Mouse (Mus musculus) forebrain, embryonic 14.5 days (tissue): ENCODE measurements at regions not wholly inside any gene's neighbourhood (a gene's known extent, or its start where the extent isn't known, plus 50 kb on each side); places are given as distances from the start of the nearest gene placed in this dataset.
A peak's percentile ranks its signal among the peaks of the same experiment; 100 is the strongest.

Source experiments
- ATAC-seq: fragments of 200-750 bp; cut with Nextera tagmentation; 2 replicates; pipeline ENCODE4 v1.8.0; 2017; ENCODE audit warnings: mild to moderate bottlenecking, moderate library complexity
- DNase-seq: peaks from one replicate; pipeline ENCODE4 v3.0.0-alpha.2; 2015; ENCODE audit warnings: low spot score
- H3K27ac ChIP-seq: fragments of 300-500 bp; sonication (generic); 2 replicates; pipeline ENCODE4 v1.5.1; 2014; ENCODE audit warnings: low read depth, mild to moderate bottlenecking, control low read depth, low read length, moderate library complexity
- H3K27me3 ChIP-seq: fragments of 300-500 bp; sonication (generic); replicated peaks from 2 replicates; pipeline ENCODE4 v1.6.1; 2014; ENCODE audit warnings: low read length, control low read depth, mixed read lengths; ENCODE audit not compliant: control insufficient read depth, insufficient read depth
- H3K36me3 ChIP-seq: fragments of 300-500 bp; sonication (generic); 2 replicates; pipeline ENCODE4 v1.6.1; 2014; ENCODE audit warnings: low read length, control low read depth; ENCODE audit not compliant: control insufficient read depth, insufficient read depth
- H3K4me1 ChIP-seq: fragments of 300-500 bp; sonication (generic); 2 replicates; pipeline ENCODE4 v1.6.1; 2014; ENCODE audit warnings: antibody characterized with exemption, low read length, control low read depth; ENCODE audit not compliant: control insufficient read depth, insufficient read depth
- H3K4me2 ChIP-seq: fragments of 300-500 bp; sonication (generic); 2 replicates; pipeline ENCODE4 v1.6.1; 2014; ENCODE audit warnings: mild to moderate bottlenecking, control low read depth, low read length
- H3K4me3 ChIP-seq: fragments of 300-500 bp; sonication (generic); 2 replicates; pipeline ENCODE4 v1.5.1; 2014; ENCODE audit warnings: low read depth, low read length, control low read depth
- H3K9ac ChIP-seq: fragments of 300-500 bp; sonication (generic); 2 replicates; pipeline ENCODE4 v1.6.1; 2014; ENCODE audit warnings: mild to moderate bottlenecking, low read length, control low read depth, moderate library complexity
- H3K9me3 ChIP-seq: fragments of 300-500 bp; sonication (generic); replicated peaks from 2 replicates; pipeline ENCODE4 v1.6.1; 2016; ENCODE audit warnings: low read length, control low read depth, mixed read lengths; ENCODE audit not compliant: control insufficient read depth
- WGBS: fragments of 180-500 bp; shearing (Covaris S2); extraction: QIAGEN DNeasy Blood & Tissue Kit; methylation state at CpG from one replicate; pipeline ENCODE4 v1.1.7; 2014; 5-methylcytosine and 5-hydroxymethylcytosine counted together

- 68% methylated on average over 1 of the region's 1 CpGs for WGBS
- DNase-seq, result no peak
- H3K4me2 ChIP-seq, result no peak overlapping the region
- no peaks in the 10 kb centered on the region for H3K9me3 ChIP-seq
- no peak overlapping the region for H3K27ac ChIP-seq
- H3K36me3 ChIP-seq, result no peaks in the 10 kb centered on the region
- H3K9ac ChIP-seq, result no peak overlapping the region
- H3K27me3 ChIP-seq, result no peaks in the 10 kb centered on the region
- no peaks in the 10 kb centered on the region for H3K4me1 ChIP-seq
- no peak for ATAC-seq
- H3K4me3 ChIP-seq, result no peak overlapping the region
Observed at GRCm38 (mm10) chr13:20661243-20661642, 132.7 kb upstream of the Aoah start.

GRCm38 (mm10) chr13:20678754-20679153 lies 115.2 kb upstream of the Aoah start:
- no peaks in the 10 kb centered on the region for H3K9me3 ChIP-seq
- no peak overlapping the region for H3K9ac ChIP-seq
- H3K4me2 ChIP-seq, result no peak overlapping the region
- ATAC-seq (no peak), DNase-seq (no peak)
- WGBS, result 75% methylated on average over 3 of the region's 3 CpGs
- H3K4me3 ChIP-seq, result no peak overlapping the region
- H3K27ac ChIP-seq, result no peak overlapping the region
- H3K27me3 ChIP-seq, result no peaks in the 10 kb centered on the region
- no peaks in the 10 kb centered on the region for H3K36me3 ChIP-seq
- H3K4me1 ChIP-seq, result no peaks in the 10 kb centered on the region

GRCm38 (mm10) chr13:20686914-20687313 lies 107.0 kb upstream of the Aoah start:
- Histone ChIP-seq H3K27me3 (no peaks in the 10 kb centered on the region), H3K27ac (no peak overlapping the region), H3K9ac (no peak overlapping the region), H3K9me3 (no peaks in the 10 kb centered on the region), H3K4me2 (no peak overlapping the region), H3K36me3 (no peaks in the 10 kb centered on the region), H3K4me1 (no peaks in the 10 kb centered on the region), H3K4me3 (no peak overlapping the region)
- DNase-seq (no peak), ATAC-seq (no peak)
- 87% methylated on average over 9 of the region's 9 CpGs for WGBS

GRCm38 (mm10) chr13:20687453-20687852 lies 106.5 kb upstream of the Aoah start:
- 67% methylated on average over 1 of the region's 1 CpGs for WGBS
- ATAC-seq (no peak), DNase-seq (no peak)
- Histone ChIP-seq H3K27me3 (no peaks in the 10 kb centered on the region), H3K4me3 (no peak overlapping the region), H3K4me2 (no peak overlapping the region), H3K27ac (no peak overlapping the region), H3K9ac (no peak overlapping the region), H3K36me3 (no peaks in the 10 kb centered on the region), H3K4me1 (no peaks in the 10 kb centered on the region), H3K9me3 (no peaks in the 10 kb centered on the region)

- Histone ChIP-seq H3K4me2 (no peak overlapping the region), H3K9ac (no peak overlapping the region), H3K27me3 (no peaks in the 10 kb centered on the region), H3K4me3 (no peak overlapping the region), H3K36me3 (no peaks in the 10 kb centered on the region), H3K9me3 (no peaks in the 10 kb centered on the region), H3K27ac (no peak overlapping the region), H3K4me1 (no peaks in the 10 kb centered on the region)
- ATAC-seq, result no peak
- 81% methylated on average over 6 of the region's 6 CpGs for WGBS
- no peak for DNase-seq
Observed at GRCm38 (mm10) chr13:20711486-20711885, 82.4 kb upstream of the Aoah start.

- no peak overlapping the region for H3K27ac ChIP-seq
- H3K9me3 ChIP-seq, result no peaks in the 10 kb centered on the region
- ATAC-seq (no peak), DNase-seq (peak; percentile 4)
- H3K4me1 ChIP-seq, result no peaks in the 10 kb centered on the region
- no peaks in the 10 kb centered on the region for H3K36me3 ChIP-seq
- no peak overlapping the region for H3K4me2 ChIP-seq
- 90% methylated on average over 3 of the region's 3 CpGs for WGBS
- H3K9ac ChIP-seq, result no peak overlapping the region
- H3K27me3 ChIP-seq, result no peaks in the 10 kb centered on the region
- no peak overlapping the region for H3K4me3 ChIP-seq
Observed at GRCm38 (mm10) chr13:20723326-20724120, 70.4 kb upstream of the Aoah start.

GRCm38 (mm10) chr13:20724419-20724818 lies 69.5 kb upstream of the Aoah start:
- Histone ChIP-seq H3K4me1 (no peaks in the 10 kb centered on the region), H3K27me3 (no peaks in the 10 kb centered on the region), H3K4me3 (no peak overlapping the region), H3K9me3 (no peaks in the 10 kb centered on the region), H3K36me3 (no peaks in the 10 kb centered on the region), H3K9ac (no peak overlapping the region), H3K27ac (no peak overlapping the region), H3K4me2 (no peak overlapping the region)
- DNase-seq, result no peak
- ATAC-seq, result no peak
- WGBS, result 89% methylated on average over 2 of the region's 2 CpGs

GRCm38 (mm10) chr13:20725556-20725955 lies 68.4 kb upstream of the Aoah start:
- Histone ChIP-seq H3K4me2 (no peak overlapping the region), H3K36me3 (no peaks in the 10 kb centered on the region), H3K4me1 (no peaks in the 10 kb centered on the region), H3K4me3 (no peak overlapping the region), H3K27me3 (no peaks in the 10 kb centered on the region), H3K27ac (no peak overlapping the region), H3K9me3 (no peaks in the 10 kb centered on the region), H3K9ac (no peak overlapping the region)
- 73% methylated on average over 4 of the region's 4 CpGs for WGBS
- DNase-seq, result peak; percentile 5
- ATAC-seq, result no peak

GRCm38 (mm10) chr13:20728064-20728463 lies 65.8 kb upstream of the Aoah start:
- DNase-seq, result no peak
- 98% methylated on average over 3 of the region's 3 CpGs for WGBS
- ATAC-seq, result no peak

More at GRCm38 (mm10) chr13:20728064-20728463, 65.8 kb upstream of the Aoah start:
- H3K9me3 ChIP-seq, result no peaks in the 10 kb centered on the region
- H3K27me3 ChIP-seq, result no peaks in the 10 kb centered on the region
- no peak overlapping the region for H3K4me3 ChIP-seq
- H3K36me3 ChIP-seq, result no peaks in the 10 kb centered on the region
- no peak overlapping the region for H3K9ac ChIP-seq
- no peak overlapping the region for H3K4me2 ChIP-seq
- H3K4me1 ChIP-seq, result no peaks in the 10 kb centered on the region
- H3K27ac ChIP-seq, result no peak overlapping the region
